Mouse (Mus musculus) 3T3-L1 (cell line): ENCODE measurements around the gene Itprid1.

ENCODE experiments used
- DNase-seq: peaks from one replicate; pipeline ENCODE4 v3.0.0-alpha.2; 2015; ENCODE audit warnings: low read depth, low spot score

Gene Itprid1

GRCm38 (mm10) chr6:55887598-55887997 is 50.9 kb downstream of the Itprid1 start:
- DNase-seq, result no peak

- no peak for DNase-seq
These were observed 65.1 kb downstream of the Itprid1 start for GRCm38 (mm10) chr6:55901568-55902328.

- DNase-seq, result no peak
These were observed 65.6 kb downstream of the Itprid1 start for GRCm38 (mm10) chr6:55902329-55902605.

- no peak for DNase-seq
These were observed 82.5 kb downstream of the Itprid1 start for GRCm38 (mm10) chr6:55919206-55919605.

GRCm38 (mm10) chr6:55920282-55920720 is 83.6 kb downstream of the Itprid1 start:
- no peak for DNase-seq

- no peak for DNase-seq
These were observed 84.4 kb downstream of the Itprid1 start for GRCm38 (mm10) chr6:55920866-55921630.

GRCm38 (mm10) chr6:55944709-55945108 is 108.0 kb downstream of the Itprid1 start:
- DNase-seq, result no peak

- DNase-seq, result peak; percentile 79
These were observed 113.8 kb downstream of the Itprid1 start for GRCm38 (mm10) chr6:55950345-55951110.

GRCm38 (mm10) chr6:55972998-55973397 is 136.3 kb downstream of the Itprid1 start:
- DNase-seq, result peak; percentile 30

GRCm38 (mm10) chr6:55979766-55980165 is 143.1 kb downstream of the Itprid1 start:
- DNase-seq, result no peak

GRCm38 (mm10) chr6:56008711-56009110 is 172.0 kb downstream of the Itprid1 start:
- no peak for DNase-seq

GRCm38 (mm10) chr6:56012384-56012783 is 175.7 kb downstream of the Itprid1 start:
- DNase-seq, result no peak

GRCm38 (mm10) chr6:56017291-56017994 is 180.7 kb downstream of the Itprid1 start, which contains the start of gene Ppp1r17:
Gene Ppp1r17, plus strand, starts transcription at chr6:56017497.
- DNase-seq, result no peak

- DNase-seq, result no peak
These were observed 182.9 kb downstream of the Itprid1 start for GRCm38 (mm10) chr6:56019632-56020031.

- no peak for DNase-seq
These were observed 188.8 kb downstream of the Itprid1 start for GRCm38 (mm10) chr6:56025533-56025932.

- no peak for DNase-seq
These were observed 190.6 kb downstream of the Itprid1 start for GRCm38 (mm10) chr6:56027318-56027717.

GRCm38 (mm10) chr6:56027966-56028365 is 191.3 kb downstream of the Itprid1 start:
- no peak for DNase-seq
